Mouse (Mus musculus) hindbrain, embryonic 16.5 days (tissue): ENCODE measurements at regions not wholly inside any gene's neighbourhood (a gene's known extent, or its start where the extent isn't known, plus 50 kb on each side); places are given as distances from the start of the nearest gene placed in this dataset.
A peak's percentile ranks its signal among the peaks of the same experiment; 100 is the strongest.
"Not testable (repeated sequence)": the region's sequence is repeated elsewhere in the genome, so short reads cannot be mapped to it uniquely, and the experiment has no call there.

Source experiments
- ATAC-seq: fragments of 200-750 bp; cut with Nextera tagmentation; 2 replicates; pipeline ENCODE4 v1.8.0; 2017; ENCODE audit warnings: moderate TSS enrichment, moderate library complexity
- H3K27ac ChIP-seq: fragments of 300-500 bp; sonication (generic); 2 replicates; pipeline ENCODE4 v1.5.1; 2014; ENCODE audit warnings: low read depth, mild to moderate bottlenecking, control low read depth, low read length, moderate library complexity
- H3K27me3 ChIP-seq: fragments of 300-500 bp; sonication (generic); replicated peaks from 2 replicates; pipeline ENCODE4 v1.6.1; 2014; ENCODE audit warnings: low read length; ENCODE audit not compliant: control insufficient read depth, insufficient read depth
- H3K36me3 ChIP-seq: fragments of 300-500 bp; sonication (generic); 2 replicates; pipeline ENCODE4 v1.6.1; 2014; ENCODE audit warnings: mild to moderate bottlenecking, low read length, moderate library complexity, mixed read lengths; ENCODE audit not compliant: control insufficient read depth, insufficient read depth
- H3K4me1 ChIP-seq: fragments of 300-500 bp; sonication (generic); 2 replicates; pipeline ENCODE4 v1.6.1; 2014; ENCODE audit warnings: low read depth, low read length; ENCODE audit not compliant: control insufficient read depth, insufficient read depth
- H3K4me2 ChIP-seq: fragments of 300-500 bp; sonication (generic); 2 replicates; pipeline ENCODE4 v1.6.1; 2014; ENCODE audit warnings: mild to moderate bottlenecking, low read length, control low read depth, moderate library complexity
- H3K4me3 ChIP-seq: fragments of 300-500 bp; sonication (generic); 2 replicates; pipeline ENCODE4 v1.5.1; 2014; ENCODE audit warnings: mild to moderate bottlenecking, low read length, control low read depth, moderate library complexity
- H3K9ac ChIP-seq: fragments of 300-500 bp; sonication (generic); 2 replicates; pipeline ENCODE4 v1.6.1; 2014; ENCODE audit warnings: low read depth, mild to moderate bottlenecking, control low read depth, low read length, moderate library complexity
- H3K9me3 ChIP-seq: fragments of 300-500 bp; sonication (generic); 2 replicates; pipeline ENCODE4 v1.6.1; 2014; ENCODE audit warnings: mild to moderate bottlenecking, low read length, moderate library complexity; ENCODE audit not compliant: control insufficient read depth
- WGBS: fragments of 180-500 bp; shearing (Covaris S2); extraction: QIAGEN DNeasy Blood & Tissue Kit; methylation state at CpG from one replicate; pipeline ENCODE4 v1.1.7; 2014; 5-methylcytosine and 5-hydroxymethylcytosine counted together

- Histone ChIP-seq H3K27ac (no peak overlapping the region), H3K4me2 (no peak overlapping the region), H3K9me3 (no peaks in the 10 kb centered on the region), H3K9ac (no peak overlapping the region), H3K36me3 (no peaks in the 10 kb centered on the region), H3K4me3 (no peak overlapping the region), H3K27me3 (no peaks in the 10 kb centered on the region), H3K4me1 (no peaks in the 10 kb centered on the region)
- no peak for ATAC-seq
- 89% methylated on average over 4 of the region's 4 CpGs for WGBS
Observed at GRCm38 (mm10) chr1:176534417-176534816, 259.3 kb upstream of the Pld5 start.

GRCm38 (mm10) chr1:176529037-176529436 is 253.9 kb upstream of the Pld5 start:
- 54% methylated on average over 2 of the region's 2 CpGs for WGBS
- ATAC-seq: no peak

GRCm38 (mm10) chr1:176511467-176511866 is 236.4 kb upstream of the Pld5 start:
- 53% methylated on average over 3 of the region's 3 CpGs for WGBS
- H3K27me3 ChIP-seq: no peaks in the 10 kb centered on the region

More at GRCm38 (mm10) chr1:176529037-176529436, 253.9 kb upstream of the Pld5 start:
- Histone ChIP-seq H3K27me3 (no peaks in the 10 kb centered on the region), H3K9ac (no peak overlapping the region), H3K4me1 (no peaks in the 10 kb centered on the region), H3K9me3 (no peaks in the 10 kb centered on the region), H3K27ac (no peak overlapping the region), H3K4me3 (no peak overlapping the region), H3K36me3 (no peaks in the 10 kb centered on the region), H3K4me2 (no peak overlapping the region)

GRCm38 (mm10) chr1:176505441-176505840 is 230.3 kb upstream of the Pld5 start:
- no peak for ATAC-seq
- Histone ChIP-seq H3K9ac (no peak overlapping the region), H3K27ac (no peak overlapping the region), H3K4me3 (no peak overlapping the region), H3K4me1 (no peaks in the 10 kb centered on the region), H3K27me3 (no peaks in the 10 kb centered on the region), H3K4me2 (no peak overlapping the region), H3K36me3 (no peaks in the 10 kb centered on the region), H3K9me3 (no peaks in the 10 kb centered on the region)
- WGBS: 86% methylated on average over 3 of the region's 3 CpGs

More at GRCm38 (mm10) chr1:176511467-176511866, 236.4 kb upstream of the Pld5 start:
- no peak overlapping the region for H3K4me2 ChIP-seq
- 0 out of 2 replicates have a peak, but pooled peaks have one; percentile 9 for ATAC-seq
- no peaks in the 10 kb centered on the region for H3K36me3 ChIP-seq
- H3K4me1 ChIP-seq: no peaks in the 10 kb centered on the region
- H3K9me3 ChIP-seq: no peaks in the 10 kb centered on the region
- no peak overlapping the region for H3K9ac ChIP-seq
- H3K27ac ChIP-seq: no peak overlapping the region
- H3K4me3 ChIP-seq: no peak overlapping the region

GRCm38 (mm10) chr1:176504731-176505130 is 229.6 kb upstream of the Pld5 start:
- not testable (repeated sequence) for H3K4me3 ChIP-seq, H3K27ac ChIP-seq, ATAC-seq, H3K36me3 ChIP-seq, H3K27me3 ChIP-seq, H3K9ac ChIP-seq, H3K4me2 ChIP-seq, H3K9me3 ChIP-seq, H3K4me1 ChIP-seq
- 71% methylated on average over 6 of the region's 6 CpGs for WGBS

GRCm38 (mm10) chr1:176499010-176499650 is 224.0 kb upstream of the Pld5 start:
- Histone ChIP-seq H3K27me3 (no peaks in the 10 kb centered on the region), H3K9me3 (no peaks in the 10 kb centered on the region), H3K27ac (no peak overlapping the region), H3K36me3 (no peaks in the 10 kb centered on the region), H3K4me3 (no peak overlapping the region), H3K4me1 (no peaks in the 10 kb centered on the region), H3K9ac (no peak overlapping the region), H3K4me2 (no peak overlapping the region)
- ATAC-seq: no peak
- 89% methylated on average over 6 of the region's 6 CpGs for WGBS

- no peak for ATAC-seq
- Histone ChIP-seq H3K4me3 (no peak overlapping the region), H3K9me3 (no peaks in the 10 kb centered on the region), H3K9ac (no peak overlapping the region), H3K27ac (no peak overlapping the region), H3K27me3 (no peaks in the 10 kb centered on the region), H3K4me2 (no peak overlapping the region), H3K4me1 (no peaks in the 10 kb centered on the region), H3K36me3 (no peaks in the 10 kb centered on the region)
- 96% methylated on average over 1 of the region's 1 CpGs for WGBS
Observed at GRCm38 (mm10) chr1:176468560-176468959, 193.4 kb upstream of the Pld5 start.

- no peak overlapping the region for H3K9ac ChIP-seq
- no peak overlapping the region for H3K27ac ChIP-seq
- no peak for ATAC-seq
- H3K27me3 ChIP-seq: no peaks in the 10 kb centered on the region
- H3K9me3 ChIP-seq: no peaks in the 10 kb centered on the region
- no peak overlapping the region for H3K4me2 ChIP-seq
- no peak overlapping the region for H3K4me3 ChIP-seq
- WGBS: 83% methylated on average over 5 of the region's 5 CpGs
- H3K36me3 ChIP-seq: no peaks in the 10 kb centered on the region
- no peaks in the 10 kb centered on the region for H3K4me1 ChIP-seq
Observed at GRCm38 (mm10) chr1:176462125-176462524, 187.0 kb upstream of the Pld5 start.

GRCm38 (mm10) chr1:176446735-176447134 is 171.6 kb upstream of the Pld5 start:
- no peak for ATAC-seq
- H3K4me1 ChIP-seq: no peaks in the 10 kb centered on the region

More at GRCm38 (mm10) chr1:176446735-176447134, 171.6 kb upstream of the Pld5 start:
- no peaks in the 10 kb centered on the region for H3K9me3 ChIP-seq
- 63% methylated on average over 4 of the region's 4 CpGs for WGBS
- H3K27ac ChIP-seq: no peak overlapping the region
- no peaks in the 10 kb centered on the region for H3K36me3 ChIP-seq
- no peak overlapping the region for H3K4me2 ChIP-seq
- no peak overlapping the region for H3K4me3 ChIP-seq
- no peaks in the 10 kb centered on the region for H3K27me3 ChIP-seq
- H3K9ac ChIP-seq: no peak overlapping the region
